Mouse (Mus musculus): ENCODE data around the gene Sult1c1.

Sult1c1 gene

DNA sequence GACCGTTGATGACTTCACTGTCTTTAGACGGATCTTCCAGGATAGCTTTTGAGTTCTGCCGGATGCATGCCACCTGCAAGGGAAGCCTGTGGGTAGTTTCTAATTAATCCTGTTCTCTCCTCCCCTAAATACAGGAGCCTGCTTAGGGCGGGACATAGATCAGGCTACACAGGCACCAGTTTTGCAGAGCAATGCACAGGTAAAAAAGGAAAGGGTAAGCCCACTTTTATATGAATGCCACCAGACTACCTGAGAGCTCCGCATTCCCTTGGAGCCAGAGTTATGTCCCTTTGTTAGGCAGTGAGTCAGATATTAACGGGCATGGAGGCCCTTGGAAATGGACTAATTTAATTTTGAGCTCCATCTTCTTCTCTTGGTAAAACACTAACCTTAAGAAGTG lies at the start of gene Sult1c1:
Sult1c1 (minus strand) TSS at position 101 of the 400 bp plus-strand sequence.
- no peak for DNase-seq (ENCODE audit: low read depth, low spot score)

DNA sequence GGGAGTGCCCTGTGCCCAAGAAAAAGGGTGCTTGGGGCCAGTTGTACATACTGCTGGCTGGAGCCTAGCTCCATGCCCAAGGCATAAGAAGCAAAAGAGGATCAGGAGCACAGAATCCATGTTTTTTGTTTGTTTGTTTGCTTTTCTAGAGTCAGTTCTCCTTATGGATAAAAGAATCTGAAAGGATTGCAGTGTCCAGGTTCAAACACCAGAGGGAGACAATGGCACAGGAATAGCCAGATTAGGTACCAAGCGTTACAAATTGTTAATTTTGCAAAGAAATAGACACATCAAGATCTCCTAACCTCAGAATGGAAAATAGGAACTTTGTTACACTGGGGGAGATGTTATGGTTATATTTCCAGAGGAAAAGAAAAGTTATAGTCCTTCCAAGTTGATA lies 23.7 kb upstream of the Sult1c1 start:
- peak; percentile 49 for DNase-seq (ENCODE audit: low read depth, low spot score)

DNA sequence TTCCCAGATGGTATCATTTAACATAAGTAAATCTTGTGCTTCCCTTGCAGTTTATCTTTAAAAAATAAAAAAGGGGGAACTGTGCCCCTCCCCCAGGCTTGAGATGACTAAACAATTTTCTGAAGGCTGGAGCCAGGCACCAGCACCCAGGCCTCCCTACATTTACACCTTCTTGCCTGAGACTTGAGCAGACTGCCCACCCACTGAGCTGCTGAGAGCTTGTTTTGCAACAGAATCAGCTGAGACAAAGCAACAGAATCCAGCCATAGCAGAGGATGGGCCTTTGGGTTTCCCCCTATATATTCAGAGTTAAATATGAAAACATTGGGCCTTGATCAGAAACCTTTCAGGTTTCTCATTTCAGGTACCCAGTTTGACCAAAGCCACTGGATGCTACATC lies 20.7 kb upstream of the Sult1c1 start:
- DNase-seq (ENCODE audit: low read depth, low spot score): peak; percentile 76

DNA sequence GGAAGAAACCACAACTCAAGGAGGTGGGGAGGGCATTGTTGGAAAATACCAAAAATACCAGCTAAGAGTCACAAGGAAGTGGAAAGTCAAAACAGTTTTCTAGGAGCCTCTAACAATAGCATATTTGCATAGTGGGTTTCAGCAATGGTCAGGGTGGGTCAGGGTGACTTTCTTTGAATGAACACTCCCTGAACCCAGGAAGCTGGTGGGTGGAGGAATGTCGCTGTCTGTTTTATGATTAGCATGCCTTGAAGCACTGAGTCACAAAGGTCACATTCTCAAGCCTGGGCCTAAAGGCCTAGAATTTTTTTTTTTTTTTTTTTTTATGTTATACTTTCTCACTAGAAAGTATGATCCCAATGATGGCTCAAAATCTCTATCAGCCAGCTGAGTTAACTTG lies 20.1 kb upstream of the Sult1c1 start:
- DNase-seq (ENCODE audit: low read depth, low spot score): peak; percentile 53

DNA sequence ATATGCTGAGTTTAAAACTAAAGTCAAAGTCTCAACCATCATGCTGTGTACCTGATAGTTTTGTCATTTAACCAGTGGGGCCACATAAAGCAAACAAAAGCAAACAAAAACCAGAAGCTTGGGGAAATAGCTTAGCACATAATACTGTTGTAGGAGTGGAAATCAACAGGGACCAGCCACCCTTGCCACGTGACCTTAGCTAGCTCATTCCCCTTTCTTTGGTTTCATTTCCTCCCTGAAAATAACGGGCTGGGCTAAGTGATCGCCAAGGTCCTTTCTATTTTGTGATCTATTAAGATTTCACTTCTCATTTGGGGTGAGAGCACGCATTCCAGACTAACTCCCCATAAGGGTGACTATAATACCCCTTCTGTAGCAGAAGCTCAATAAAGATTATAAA lies 13.0 kb upstream of the Sult1c1 start:
- no peak for DNase-seq (ENCODE audit: low read depth, low spot score)

DNA sequence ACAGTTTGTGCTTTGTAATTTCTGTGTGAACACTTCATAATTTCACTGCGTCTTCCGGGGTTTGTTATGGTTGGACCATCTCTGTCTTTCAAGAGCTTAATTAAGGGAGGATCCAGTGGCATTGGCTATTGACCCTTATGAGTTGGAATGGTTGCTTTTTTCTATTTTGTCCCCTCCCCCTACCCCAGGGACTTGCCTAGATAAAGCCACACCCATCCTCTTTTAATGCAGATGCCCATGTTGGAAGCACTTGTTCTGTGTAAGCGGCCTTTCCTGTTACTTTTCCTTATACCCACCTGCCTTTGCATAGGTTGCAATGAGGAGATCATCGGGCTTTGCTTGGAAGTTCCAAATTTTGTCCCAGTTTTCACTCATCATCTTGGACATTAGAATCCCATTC lies 16.9 kb downstream of the Sult1c1 start:
- peak; percentile 49 for DNase-seq (ENCODE audit: low read depth, low spot score)

DNA sequence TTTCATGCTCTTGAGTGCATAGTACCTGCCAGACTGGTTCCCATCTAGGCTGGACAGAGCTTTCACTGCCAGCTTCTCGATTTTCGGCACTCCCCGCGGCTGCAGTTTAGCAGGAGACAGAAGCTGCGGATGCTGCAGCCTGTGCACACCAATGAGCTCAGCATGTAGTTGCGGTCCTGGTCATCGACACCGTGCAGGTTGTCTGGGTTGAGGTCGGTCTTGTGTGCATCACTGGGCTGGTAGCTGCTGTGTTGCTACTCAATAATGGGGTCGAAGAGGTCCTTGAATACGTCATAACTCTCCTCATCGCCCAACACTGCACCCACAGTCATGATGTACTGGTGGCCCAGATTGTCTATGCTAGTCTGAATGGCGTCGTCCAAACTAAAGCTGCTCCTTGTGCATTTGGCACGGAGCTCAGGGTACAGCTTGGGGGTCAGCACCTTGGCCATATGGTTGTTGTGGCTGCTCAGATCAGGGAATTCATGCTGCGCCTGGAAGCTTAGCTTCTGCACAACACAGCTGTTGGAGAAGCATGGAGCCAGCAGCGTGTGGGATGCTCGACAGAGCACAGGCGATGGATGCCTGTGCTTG lies 48.8 kb downstream of the Sult1c1 start:
- DNase-seq (ENCODE audit: low read depth, low spot score): no peak

DNA sequence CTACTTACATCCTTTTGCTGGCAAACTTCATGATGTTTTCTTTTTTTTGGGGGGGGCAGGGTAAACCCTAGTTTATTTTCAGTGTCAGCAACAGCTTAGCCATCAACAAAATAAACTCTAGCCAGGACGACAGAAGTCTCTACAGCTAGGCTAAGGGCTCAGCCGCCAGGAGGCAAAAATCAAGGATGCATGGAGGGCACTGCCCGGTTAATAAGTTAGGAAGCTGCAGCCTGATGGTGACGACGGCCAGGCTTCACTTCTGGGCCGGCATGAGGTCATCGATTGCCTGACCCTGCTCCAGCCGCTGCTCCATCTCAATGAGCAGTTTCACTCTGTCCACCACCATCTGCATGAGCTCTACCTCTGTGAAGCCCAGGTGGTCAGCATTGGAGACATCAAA lies 49.7 kb downstream of the Sult1c1 start:
- no peak for DNase-seq (ENCODE audit: low read depth, low spot score)

All from ZHBTc4 (cell line).